Mouse (Mus musculus) lung, postnatal 25 days (tissue): ENCODE data around the gene 1600002K03Rik.

ENCODE experiments used
- DNase-seq: peaks from one replicate; pipeline ENCODE4 v3.0.0; 2022; ENCODE audit warnings: low spot score

1600002K03Rik gene

DNA sequence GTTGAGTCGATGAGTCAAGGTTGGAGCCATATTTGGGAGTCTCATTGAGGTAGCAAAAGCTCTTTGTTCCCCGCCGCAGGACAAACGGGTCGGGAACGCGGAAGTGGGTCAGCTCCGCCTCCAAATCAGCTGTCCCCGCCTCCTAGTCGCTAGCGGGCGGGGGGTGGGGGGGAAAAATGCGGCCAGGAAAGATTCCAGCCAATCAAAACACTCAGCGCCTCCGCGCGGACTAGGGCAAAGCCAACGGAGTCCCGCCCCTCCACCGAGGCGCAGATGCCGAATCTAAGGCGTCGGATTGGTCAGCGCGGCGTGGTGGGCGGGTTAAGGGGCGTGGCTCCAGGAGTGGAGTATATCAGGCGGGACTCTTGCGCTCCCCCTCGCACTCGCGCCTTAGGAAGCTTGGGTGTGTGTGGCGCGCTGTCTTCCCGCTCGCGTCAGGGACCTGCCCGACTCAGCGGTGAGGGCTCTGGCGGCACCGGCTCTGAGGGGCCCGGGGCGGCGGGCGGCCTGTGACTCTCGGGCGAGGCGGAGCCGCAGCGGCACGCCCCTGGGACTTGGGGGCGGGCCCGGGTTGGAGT, 5.2 kb upstream of the 1600002K03Rik start:
- DNase-seq = peak; percentile 98

DNA sequence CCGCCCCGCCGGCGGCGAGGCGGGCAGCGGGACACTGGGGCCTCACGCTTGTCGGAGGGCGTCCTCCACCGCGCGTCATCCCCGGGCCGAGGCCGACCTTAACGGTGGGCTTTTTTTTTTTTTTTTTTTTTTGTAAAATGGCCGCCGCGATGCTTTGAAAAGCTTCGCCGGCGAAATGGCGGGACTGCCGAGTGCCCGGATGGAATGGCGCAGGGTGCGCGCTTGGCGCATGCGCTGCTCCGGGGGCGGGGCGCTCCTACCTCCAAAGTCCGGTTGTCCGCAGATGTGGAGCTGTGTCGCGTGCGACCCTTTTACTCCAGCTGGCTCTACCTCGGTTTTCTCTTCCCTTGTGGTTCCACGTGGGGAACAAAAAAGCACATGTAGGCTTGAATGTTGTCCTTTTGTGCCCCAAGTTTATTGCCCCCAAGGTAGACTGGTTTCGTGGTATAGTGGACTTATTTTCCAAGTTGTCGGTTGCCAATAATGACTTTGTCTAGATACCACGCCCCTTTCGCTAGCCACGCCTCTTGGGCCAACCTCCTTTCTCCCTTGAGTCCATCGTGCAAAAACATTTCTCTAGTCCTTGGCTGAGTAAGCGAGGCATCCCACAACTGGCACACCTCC, 4.6 kb upstream of the 1600002K03Rik start:
- peak; percentile 93 for DNase-seq

DNA sequence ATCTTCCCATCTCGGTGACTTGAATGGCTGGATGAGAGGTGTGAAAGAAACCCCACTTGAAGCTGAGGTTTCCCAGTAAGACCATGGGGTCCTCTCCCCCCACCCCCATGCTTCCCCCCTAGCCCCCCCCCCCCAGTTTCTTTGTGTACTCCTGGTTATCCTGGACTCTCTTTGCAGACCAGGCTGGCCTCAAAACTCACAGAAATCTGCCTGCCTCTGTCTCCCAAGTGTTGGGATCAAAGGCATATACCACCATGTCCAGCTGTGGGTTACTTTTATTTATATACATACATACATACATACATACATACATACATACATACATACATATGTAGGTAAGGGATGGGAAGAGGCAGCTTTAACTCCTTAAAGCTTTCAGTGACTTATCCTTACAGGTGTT, 3.7 kb upstream of the 1600002K03Rik start:
- DNase-seq = no peak

DNA sequence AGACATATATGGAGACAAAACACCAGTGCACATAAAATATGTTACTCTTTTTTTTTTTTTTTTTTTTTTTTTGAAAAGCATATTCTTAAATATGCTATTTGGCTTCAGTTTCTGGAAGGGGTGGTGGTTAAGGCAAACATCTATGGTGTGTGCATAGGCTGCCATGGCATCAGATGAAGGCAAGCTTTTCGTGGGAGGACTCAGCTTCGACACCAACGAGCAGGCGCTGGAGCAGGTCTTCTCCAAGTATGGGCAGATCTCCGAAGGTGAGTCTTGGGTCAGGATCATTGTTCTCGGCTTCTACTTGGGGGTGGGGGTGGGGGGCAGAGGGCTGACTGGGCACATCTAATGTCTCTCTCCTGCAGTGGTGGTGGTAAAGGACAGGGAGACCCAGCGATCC, 3.1 kb upstream of the 1600002K03Rik start:
- DNase-seq = no peak

DNA sequence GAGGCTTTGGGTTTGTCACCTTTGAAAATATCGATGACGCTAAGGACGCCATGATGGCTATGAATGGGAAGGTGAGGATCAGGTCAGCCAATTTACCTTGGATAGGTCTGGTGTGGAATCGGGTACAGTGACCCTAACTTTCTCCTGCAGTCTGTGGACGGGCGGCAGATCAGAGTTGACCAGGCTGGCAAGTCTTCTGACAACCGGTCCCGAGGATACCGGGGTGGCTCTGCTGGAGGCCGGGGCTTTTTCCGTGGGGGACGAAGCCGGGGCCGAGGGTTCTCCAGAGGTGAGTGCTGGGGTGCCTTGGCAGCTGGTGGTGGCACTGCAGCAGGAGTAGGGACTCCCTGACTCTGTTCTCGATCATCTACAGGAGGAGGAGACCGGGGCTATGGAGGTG, 2.7 kb upstream of the 1600002K03Rik start:
- no peak for DNase-seq

DNA sequence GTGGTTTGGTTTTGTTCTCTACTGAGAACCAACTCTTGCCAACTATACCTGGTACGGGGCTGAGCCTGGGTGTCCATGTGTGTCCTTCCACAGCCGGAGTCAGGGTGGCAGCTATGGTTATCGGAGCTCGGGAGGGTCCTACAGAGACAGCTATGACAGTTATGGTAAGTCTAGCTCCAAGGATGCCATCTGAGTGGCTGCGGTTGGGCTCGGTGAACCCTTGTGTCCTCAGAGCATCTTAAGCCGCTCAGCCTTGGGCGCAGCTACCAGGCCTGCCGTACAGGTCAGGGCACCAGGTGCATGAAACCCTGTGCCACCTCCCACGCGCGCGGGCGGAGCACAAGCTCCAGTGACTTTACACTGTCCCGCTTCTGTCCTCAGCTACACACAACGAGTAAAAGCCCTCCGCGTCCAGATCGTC, 2.1 kb upstream of the 1600002K03Rik start:
- DNase-seq = no peak

DNA sequence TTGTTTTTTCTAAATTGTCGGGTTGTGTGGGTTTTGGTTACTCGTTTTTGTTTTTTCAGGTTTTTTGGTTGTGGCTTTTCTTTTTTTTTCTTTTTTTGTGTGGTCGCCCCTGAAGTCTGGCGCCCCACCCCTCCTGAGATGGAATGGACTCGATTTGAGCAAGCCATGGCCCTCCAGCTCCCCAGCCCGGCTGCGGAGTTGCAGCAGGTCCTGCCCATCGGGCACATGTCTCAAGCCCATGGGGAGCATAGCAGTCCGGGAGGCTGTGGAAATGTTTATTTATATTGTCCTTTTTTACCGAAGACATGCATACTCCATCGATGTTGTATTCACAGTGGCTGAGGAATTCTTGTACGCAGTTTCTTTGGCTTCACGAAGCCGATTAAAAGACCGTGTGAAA, 1.5 kb upstream of the 1600002K03Rik start:
- DNase-seq = no peak

DNA sequence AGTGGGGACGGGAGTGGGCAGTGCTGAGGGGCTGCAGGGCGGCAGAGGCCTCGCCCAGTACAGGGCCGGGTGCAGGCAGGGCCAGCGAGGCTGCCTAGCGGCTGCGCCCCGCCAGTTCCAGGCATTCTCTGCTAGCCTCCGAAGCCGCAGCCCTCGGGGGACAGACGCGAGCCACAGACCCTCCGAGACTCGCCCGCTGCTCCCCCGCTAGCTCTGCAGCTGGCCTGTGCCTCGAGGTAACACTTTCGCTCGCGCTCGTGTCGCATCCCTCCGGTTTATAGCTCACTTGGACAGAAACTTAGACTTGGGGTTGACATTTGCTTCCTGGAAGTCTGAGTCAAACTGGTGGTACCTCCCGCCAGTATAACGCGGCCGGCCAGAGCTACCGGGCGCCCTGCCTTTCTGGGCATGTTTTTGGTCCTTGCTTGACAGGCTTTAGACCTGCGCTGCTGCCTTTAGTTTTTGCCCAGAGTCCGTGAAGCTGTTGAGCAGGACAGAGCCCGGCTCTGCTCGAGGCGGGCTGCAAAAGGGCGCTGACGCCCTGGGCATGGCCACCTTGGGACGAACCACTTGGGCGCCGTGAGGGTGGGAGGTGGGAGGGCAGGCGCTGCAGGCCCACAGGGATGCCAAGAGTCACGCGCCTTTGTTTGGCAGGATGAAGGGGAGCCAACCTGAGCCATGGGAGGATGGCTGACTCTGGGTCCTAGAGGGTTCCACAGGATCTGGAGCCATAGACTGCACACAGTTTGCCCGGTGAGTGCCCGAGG, 801 bp upstream of the 1600002K03Rik start:
- no peak for DNase-seq

DNA sequence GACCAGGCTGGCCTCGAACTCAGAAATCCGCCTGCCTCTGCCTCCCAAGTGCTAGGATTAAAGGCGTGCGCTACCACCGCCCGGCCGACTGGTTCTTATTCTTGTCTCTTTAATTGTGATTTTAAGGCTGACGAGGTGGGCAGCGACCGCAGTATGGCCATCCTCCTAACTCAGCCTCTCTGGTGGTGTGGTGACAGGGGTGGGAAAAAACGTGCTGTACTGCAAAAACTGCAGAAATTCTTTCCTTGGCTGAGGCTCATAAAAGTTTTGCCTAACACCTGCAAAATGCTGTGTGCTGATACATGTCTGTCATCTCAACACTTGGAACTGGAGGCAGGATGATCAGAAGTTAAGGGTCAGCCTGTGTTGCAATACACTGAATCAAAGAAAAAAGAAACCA, 614 bp downstream of the 1600002K03Rik start:
- no peak for DNase-seq

DNA sequence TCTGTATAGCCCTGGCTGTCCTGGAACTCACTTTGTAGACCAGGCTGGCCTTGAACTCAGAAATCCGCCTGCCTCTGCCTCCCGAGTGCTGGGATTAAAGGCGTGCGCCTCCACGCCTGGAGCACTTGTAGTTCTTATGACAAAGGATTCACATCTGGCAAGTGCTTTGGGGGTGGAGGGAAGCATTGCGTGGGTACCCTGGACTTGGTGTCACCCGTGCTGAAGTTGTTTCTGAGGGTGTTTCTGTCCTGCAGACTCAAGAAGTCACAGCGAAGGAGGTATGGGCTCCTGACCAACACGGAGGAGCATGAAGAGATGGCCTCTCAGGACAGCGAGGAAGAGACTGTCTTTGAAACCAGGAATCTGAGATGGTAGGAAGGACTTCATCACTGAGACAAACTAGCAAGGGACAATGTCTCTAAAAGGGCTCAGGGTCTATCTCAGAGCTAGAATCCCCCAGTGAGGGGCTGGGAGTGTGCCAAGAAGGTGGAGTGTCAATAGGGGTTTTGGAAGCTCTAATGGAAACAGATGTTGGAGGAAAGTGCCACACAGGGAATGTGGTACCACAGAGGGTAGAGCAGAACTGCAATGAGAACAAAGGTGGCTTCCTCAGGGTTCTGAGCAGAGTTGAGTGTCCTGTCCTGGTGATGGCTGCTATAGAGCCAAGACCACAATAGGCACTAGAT, 1.4 kb downstream of the 1600002K03Rik start:
- DNase-seq = no peak

DNA sequence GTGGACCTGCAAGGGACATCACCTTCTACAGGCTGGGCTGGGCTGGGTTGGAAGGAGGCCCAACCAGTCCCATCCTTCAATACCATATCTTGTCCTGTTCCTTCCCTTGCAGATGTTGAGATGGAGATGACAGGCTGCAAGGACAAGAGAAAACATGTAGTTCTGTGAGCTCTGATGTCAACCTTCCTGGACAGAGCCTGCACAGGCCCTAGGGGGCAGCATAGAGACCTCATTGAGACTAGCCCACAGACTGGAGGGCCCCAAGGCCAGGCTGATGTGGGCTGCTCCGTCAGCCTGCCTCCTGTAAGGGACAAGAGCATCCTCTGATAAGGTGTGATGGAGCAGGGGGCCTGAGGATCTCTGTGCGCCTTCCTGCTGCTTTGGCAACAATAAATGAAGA, 2.0 kb downstream of the 1600002K03Rik start:
- no peak for DNase-seq

DNA sequence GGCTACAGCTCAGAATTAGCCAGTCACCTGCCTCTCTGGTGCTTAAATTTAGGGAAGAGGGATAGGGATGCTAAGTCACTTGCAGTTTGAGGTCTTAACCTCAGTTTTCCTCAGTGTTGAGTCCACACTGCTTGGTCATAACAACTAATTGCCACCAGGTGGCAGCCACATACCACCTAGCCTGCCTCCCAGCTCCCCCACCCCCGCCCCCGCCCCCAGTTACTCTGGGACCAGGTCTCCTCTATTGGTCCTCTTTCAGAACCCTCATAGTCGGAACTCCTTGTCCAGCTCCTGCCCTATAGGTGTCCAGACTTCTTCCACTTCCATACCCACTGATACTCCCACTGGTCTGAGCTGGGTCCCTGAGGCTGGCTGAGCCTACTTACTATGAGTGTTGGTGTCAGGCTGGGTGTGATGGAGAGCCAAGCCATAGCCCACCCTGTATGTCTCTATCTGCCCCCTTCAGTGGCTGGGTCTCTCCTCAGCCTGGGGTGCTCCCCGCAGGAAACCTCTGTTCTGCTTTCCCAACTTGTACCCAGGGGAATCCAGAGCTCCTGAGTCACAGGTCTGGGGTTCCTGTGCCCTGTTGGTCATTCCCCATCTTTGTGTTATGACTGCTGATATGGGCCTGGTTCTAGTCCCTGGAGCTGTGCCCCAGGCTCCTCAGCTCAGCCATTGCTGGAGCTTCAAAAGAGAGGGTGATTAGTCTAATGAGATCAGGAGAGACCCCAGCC, 3.0 kb downstream of the 1600002K03Rik start:
- DNase-seq = no peak

DNA sequence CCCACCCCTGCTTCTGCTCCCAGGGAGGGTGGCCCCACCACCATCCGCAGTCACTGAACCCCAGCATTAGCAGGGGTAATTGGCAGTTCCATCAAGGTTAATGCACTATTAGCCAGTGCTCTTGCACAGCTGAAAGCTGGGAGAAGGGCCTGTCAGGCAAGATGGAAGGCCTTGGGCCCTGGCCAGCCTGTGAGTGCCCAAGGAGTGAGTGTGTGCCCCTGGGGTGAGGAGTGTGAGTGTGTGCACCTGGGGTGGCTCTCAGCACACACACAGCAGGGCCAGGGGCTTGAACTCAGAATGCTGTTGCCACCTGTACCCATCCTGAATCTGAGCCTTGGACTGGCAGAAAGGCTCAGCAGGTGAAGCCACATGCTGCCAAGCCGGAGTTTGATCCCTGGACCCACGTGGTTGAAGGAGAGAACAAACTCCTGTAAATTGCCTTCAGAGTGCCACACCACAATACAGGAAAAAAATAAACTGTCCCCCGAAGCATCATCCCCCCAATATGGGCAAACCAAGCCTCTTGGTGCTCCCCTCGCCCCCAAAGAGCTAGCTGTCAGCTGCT, 3.6 kb downstream of the 1600002K03Rik start:
- DNase-seq = no peak

DNA sequence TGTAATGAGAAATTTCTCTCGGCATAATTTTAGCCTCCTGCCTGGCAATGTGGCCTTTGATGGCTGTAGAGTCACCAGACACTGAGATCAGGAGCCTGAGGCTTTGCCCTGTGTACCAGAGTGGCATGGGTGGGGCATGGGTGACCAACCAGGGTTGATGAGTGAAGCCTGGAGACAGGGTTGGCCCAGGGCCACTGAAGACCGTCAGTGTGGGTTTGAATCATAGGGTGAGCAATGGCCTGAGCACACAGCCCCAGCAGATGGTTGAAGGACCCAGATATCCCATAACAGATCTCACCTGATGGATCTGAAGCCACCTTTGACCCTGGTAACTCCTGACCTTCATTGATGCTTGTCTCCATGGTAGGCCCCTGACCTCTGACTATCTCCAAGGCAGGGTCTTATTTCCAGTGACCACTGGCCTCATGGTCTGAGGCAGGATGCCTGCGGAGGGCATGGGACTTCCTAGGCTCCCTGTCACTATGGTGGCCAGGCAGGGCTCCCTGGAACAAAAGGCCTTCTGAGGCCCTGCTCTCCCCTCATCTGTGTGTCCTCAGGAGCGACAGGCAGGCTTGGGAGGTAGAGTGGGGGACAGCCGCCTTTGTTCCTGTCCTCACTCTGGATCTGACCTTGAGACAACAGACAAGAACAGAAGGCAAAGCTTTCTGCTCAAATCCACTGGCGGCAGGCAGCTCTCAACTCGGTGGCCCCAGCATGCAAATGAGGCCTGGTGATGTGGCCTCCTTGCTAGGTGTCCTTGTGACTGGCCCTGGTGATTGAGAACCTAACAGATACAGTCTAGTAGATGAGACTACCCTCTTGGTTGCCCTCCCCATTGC, 4.9 kb downstream of the 1600002K03Rik start:
- no peak for DNase-seq

DNA sequence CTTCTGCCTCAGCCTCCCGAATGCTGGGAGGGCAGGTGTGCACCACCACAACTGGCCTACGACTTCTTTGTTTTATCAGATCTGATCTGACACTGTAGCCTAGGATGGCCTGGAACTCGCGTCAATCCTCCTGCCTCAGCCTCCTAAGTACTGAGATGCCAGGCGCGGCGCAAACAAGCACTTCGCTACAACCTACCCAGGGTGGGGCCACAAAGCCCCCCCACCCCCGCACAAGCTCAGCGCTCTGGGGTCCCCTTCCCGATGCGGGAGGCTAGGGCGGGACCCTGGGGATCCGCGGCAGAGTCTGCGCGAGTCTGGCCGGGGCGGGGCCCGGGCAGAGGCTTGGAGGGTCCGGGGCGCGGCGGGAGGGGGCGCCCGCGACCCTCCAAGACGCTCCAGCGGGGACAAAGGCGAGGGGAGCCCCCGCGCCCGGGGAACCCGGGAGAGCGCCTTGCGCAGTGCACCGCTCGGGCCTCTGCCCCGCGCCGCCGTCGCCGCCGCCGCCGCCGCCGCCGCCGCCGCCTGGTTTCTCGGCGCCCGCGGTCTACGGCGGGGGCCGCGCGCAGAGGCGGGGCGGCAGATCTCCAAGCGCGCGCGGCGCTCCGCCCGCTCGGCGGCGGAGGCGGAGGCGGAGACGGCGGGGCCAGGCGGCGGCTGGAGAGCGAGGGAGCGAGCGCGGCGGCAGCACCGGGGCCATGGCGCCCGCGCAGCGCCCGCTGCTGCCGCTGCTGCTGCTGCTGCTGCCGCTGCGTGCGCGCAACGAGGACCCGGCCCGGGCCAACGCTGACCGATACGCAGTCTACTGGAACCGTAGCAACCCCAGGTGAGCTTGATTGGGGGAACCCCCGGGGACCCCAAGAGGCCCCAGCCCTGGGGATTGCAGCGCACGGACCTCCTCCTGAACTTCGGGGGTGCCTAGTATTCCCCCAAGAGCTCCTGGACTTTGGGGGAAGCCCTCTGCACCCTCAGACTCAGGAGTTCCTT, 6.6 kb downstream of the 1600002K03Rik start, which contains the start of gene Efna2:
Gene Efna2 (plus strand): TSS at position 415 of the 984 bp plus-strand sequence.
- DNase-seq = no peak

DNA sequence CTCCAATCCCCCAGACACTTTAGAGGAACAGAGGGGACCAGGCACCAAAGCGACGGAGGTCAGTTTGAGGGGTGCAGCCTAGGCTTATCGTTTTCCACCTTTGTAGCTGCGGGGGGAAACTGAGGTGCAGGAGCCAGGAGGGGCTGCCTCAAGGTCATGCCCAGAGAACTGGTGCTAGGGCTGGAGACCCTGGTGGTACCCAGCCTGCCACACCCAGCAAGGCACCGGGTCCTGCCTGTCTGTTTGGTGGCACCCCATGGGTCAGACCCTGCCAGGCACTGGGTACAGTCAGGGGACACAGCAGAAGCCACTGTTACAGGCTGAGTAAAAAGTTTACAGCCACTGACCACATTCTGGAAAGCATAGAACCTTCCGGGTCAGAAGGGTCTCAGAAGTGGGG, 7.5 kb downstream of the 1600002K03Rik start:
- no peak for DNase-seq

DNA sequence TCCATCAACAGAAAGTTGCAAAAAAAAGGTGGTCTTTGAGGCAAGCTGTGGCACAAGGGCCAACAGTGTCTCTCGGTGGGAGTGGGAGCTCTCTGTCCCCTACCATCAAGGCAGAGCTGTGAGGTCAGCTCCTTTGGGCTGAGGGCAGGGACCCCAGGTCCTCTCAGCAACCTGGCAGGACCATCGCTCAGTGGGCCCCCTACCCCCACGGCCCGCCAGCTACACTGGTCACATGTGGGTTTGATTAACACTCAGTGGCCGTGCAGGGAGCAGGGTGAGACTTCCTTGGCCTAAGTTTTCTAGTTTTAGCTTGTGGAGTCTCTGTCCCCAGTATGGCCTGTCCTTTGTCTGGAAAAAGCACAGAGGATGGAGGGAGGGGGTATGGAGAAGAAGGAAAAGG, 8.1 kb downstream of the 1600002K03Rik start:
- no peak for DNase-seq

DNA sequence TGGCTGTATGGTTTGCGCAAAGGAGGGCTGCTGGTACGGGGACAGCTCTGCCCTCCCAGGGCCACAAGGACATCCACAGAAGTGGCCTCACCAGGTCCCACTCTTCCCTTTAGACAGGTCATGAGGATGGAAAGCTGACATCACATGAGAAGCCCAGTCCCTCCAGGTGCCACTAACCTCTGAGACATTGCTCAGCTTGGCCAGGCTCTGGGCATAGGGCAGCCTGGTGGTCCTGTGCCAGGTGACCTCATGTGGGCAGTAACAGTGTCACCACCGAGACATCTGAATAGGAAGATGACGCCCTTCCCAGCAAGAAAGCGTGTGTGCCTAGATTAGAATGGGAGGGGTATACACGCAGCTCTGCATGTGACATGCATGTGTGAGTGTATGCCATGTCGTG, 9.8 kb downstream of the 1600002K03Rik start:
- DNase-seq = no peak

DNA sequence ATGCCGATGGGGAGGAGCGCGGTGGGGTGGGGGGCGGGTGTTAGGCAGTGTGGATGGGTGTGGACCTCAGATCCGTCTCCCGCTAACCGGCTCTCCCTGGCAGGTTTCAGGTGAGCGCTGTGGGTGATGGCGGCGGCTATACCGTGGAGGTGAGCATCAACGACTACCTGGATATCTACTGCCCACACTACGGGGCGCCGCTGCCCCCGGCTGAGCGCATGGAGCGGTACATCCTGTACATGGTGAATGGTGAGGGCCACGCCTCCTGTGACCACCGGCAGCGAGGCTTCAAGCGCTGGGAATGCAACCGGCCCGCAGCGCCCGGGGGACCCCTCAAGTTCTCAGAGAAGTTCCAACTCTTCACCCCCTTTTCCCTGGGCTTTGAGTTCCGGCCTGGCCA, 13.9 kb downstream of the 1600002K03Rik start:
- no peak for DNase-seq

DNA sequence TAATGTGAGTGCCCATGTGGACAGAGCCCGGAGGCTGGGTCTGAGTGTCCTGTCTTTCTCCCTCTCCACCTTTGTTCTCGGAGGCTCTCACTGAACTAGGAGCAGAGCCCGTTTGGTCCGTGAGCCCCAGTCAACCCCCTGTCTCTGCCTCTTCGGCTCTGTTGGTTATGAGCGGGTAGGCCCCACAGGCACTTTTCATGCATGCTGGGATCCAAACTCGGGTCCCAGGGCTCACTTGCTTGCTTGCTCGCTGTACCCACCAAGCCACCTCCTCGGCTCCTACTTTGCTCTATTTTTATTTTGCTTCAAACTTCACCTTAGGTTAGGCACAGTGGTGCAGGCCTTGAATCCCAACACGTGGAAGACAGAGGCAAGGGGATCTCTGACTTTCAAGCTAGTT, 15.0 kb downstream of the 1600002K03Rik start:
- DNase-seq = no peak
